Mouse (Mus musculus): Measurements from ENCODE around the gene Il1rapl2. TPM values are rescaled to one million over a fixed set of nuclear protein-coding genes. Genes with fewer than 3 reads are reported as not detected.

The Il1rapl2 gene
- polyA plus RNA-seq, 1 experiment from 2014 or later, result not detected

DNA sequence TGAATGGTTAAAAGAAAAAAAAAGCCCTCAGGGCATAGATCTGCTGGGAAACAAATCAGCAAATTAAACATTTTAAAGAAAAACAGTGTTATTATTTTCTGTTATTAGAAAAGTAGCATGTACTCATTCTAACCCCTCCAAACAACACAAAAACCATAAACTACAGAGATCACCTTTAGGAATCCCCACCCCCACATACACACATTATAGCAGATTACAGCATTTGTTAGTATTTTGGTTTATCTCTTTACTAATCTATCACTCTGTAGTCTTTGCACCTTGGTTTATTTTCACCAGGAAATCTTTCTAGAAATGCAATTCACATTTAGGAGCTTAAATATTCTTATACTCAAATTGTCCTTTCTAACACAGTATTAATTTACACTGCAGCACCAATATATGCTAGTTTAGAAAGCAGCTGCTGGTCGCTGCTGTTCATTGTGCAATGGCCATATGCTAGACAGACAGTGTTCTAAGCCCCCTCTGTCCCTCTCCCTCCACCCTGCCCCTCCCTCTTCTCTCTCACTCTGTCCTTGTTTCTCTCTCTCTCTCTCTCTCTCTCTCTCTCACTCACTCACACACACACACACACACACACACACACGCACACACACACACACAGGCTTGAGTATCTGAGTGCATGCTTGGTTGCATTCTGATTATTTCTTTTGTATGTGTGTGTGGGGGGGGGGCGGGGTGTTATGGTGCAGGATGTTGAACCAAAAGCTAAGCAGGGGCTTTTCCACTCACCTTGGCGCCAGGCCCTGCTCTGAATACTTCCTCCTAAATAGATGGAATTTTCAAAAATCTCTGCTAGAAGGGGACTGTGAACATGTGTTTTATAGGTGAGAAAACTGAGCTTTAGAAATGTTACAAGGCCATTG is 236.1 kb downstream of the Il1rapl2 start:
- no peaks in the 10 kb centered on the region for H3K27me3 ChIP-seq
- no peak for DNase-seq
- H3K4me1 ChIP-seq (replicated peaks), result no peaks in the 10 kb centered on the region
- H3K9ac ChIP-seq, result no peak overlapping the region
- ATAC-seq (ENCODE audit: low read depth), result no peak
- 44% methylated on average over 4 of the region's 4 CpGs for WGBS (ENCODE audit: insufficient replicate concordance)
- H3K9me3 ChIP-seq (replicated peaks), result no peaks in the 10 kb centered on the region
- H3K4me2 ChIP-seq, result no peak overlapping the region
- H3K27ac ChIP-seq, result no peak overlapping the region
- no peak overlapping the region for H3K4me3 ChIP-seq (replicated peaks)
- H3K36me3 ChIP-seq, result no peaks in the 10 kb centered on the region

- H3K36me3 ChIP-seq, result no peaks in the 10 kb centered on the region
- no peaks in the 10 kb centered on the region for H3K27me3 ChIP-seq
- no peak overlapping the region for H3K9ac ChIP-seq
- 48% methylated on average over 3 of the region's 3 CpGs for WGBS (ENCODE audit: insufficient replicate concordance)
- no peak overlapping the region for H3K4me2 ChIP-seq
- no peaks in the 10 kb centered on the region for H3K9me3 ChIP-seq (replicated peaks)
- no peak overlapping the region for H3K4me3 ChIP-seq (replicated peaks)
- no peak for ATAC-seq (ENCODE audit: low read depth)
- H3K27ac ChIP-seq, result no peak overlapping the region
- DNase-seq, result no peak
- H3K4me1 ChIP-seq (replicated peaks), result no peaks in the 10 kb centered on the region
Observed at GRCm38 (mm10) chrX:137809526-137809925, 239.1 kb downstream of the Il1rapl2 start.

- H3K4me1 ChIP-seq (replicated peaks), result no peaks in the 10 kb centered on the region
- no peak overlapping the region for H3K4me3 ChIP-seq (replicated peaks)
- no peak for DNase-seq
- 38% methylated on average over 1 of the region's 1 CpGs for whole genome bisulfite sequencing (ENCODE audit: insufficient replicate concordance)
- ATAC-seq (ENCODE audit: low read depth), result no peak
- H3K27ac ChIP-seq, result no peak overlapping the region
- H3K4me2 ChIP-seq, result no peak overlapping the region
- H3K9ac ChIP-seq, result no peak overlapping the region
- H3K36me3 ChIP-seq, result no peaks in the 10 kb centered on the region
- no peaks in the 10 kb centered on the region for H3K9me3 ChIP-seq (replicated peaks)
- no peaks in the 10 kb centered on the region for H3K27me3 ChIP-seq
Observed at GRCm38 (mm10) chrX:137812151-137812550, 241.7 kb downstream of the Il1rapl2 start.

- no peaks in the 10 kb centered on the region for H3K36me3 ChIP-seq
- no peak overlapping the region for H3K27ac ChIP-seq
- no peaks in the 10 kb centered on the region for H3K27me3 ChIP-seq
- no peaks in the 10 kb centered on the region for H3K9me3 ChIP-seq (replicated peaks)
- no peak overlapping the region for H3K4me2 ChIP-seq
- WGBS (ENCODE audit: insufficient replicate concordance), result 46% methylated on average over 3 of the region's 3 CpGs
- H3K9ac ChIP-seq, result no peak overlapping the region
- ATAC-seq (ENCODE audit: low read depth), result no peak
- no peaks in the 10 kb centered on the region for H3K4me1 ChIP-seq (replicated peaks)
- no peak for DNase-seq
- H3K4me3 ChIP-seq (replicated peaks), result no peak overlapping the region
Observed at GRCm38 (mm10) chrX:137848936-137849335, 278.5 kb downstream of the Il1rapl2 start.

DNA sequence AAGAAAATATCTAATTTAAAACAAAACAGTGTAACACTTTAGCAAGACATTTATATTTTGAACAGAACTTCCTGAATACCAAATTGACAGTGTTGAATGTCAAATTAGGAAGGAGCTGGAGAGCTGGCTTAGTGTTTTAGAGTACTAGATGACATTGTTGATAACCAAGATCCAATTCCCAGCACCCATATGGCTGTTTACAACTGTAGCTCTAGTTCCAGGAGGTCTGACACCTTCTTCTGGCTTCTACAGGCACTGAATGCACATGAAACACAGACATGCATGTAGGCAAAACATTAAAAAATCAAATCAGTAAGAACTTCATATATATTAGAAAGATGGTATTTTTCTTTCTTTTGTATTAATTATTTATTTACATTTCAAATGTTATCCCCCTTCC is 353.1 kb downstream of the Il1rapl2 start:
- Histone ChIP-seq H3K9ac (no peak overlapping the region), H3K4me3 (replicated peaks) (no peak overlapping the region), H3K9me3 (replicated peaks) (no peaks in the 10 kb centered on the region), H3K4me1 (replicated peaks) (no peaks in the 10 kb centered on the region), H3K27ac (no peak overlapping the region), H3K36me3 (no peaks in the 10 kb centered on the region), H3K4me2 (no peak overlapping the region), H3K27me3 (no peaks in the 10 kb centered on the region)
- ATAC-seq (ENCODE audit: low read depth) (no peak), DNase-seq (no peak)

- no peak for ATAC-seq (ENCODE audit: low read depth)
- H3K27ac ChIP-seq, result no peak overlapping the region
- H3K9me3 ChIP-seq (replicated peaks), result no peaks in the 10 kb centered on the region
- H3K36me3 ChIP-seq, result no peaks in the 10 kb centered on the region
- H3K9ac ChIP-seq, result no peak overlapping the region
- no peak overlapping the region for H3K4me3 ChIP-seq (replicated peaks)
- H3K4me1 ChIP-seq (replicated peaks), result no peaks in the 10 kb centered on the region
- WGBS (ENCODE audit: insufficient replicate concordance), result 31% methylated on average over 2 of the region's 2 CpGs
- H3K4me2 ChIP-seq, result no peak overlapping the region
- DNase-seq, result no peak
- no peaks in the 10 kb centered on the region for H3K27me3 ChIP-seq
Observed at GRCm38 (mm10) chrX:137926835-137927234, 356.4 kb downstream of the Il1rapl2 start.

GRCm38 (mm10) chrX:137947741-137948140 is 377.3 kb downstream of the Il1rapl2 start:
- Histone ChIP-seq H3K27ac (no peak overlapping the region), H3K36me3 (no peaks in the 10 kb centered on the region), H3K9me3 (replicated peaks) (no peaks in the 10 kb centered on the region), H3K4me3 (replicated peaks) (no peak overlapping the region), H3K4me2 (no peak overlapping the region), H3K9ac (no peak overlapping the region), H3K4me1 (replicated peaks) (no peaks in the 10 kb centered on the region), H3K27me3 (no peaks in the 10 kb centered on the region)
- DNase-seq (no peak), ATAC-seq (ENCODE audit: low read depth) (no peak)
- 50% methylated on average over 1 of the region's 1 CpGs for WGBS (ENCODE audit: insufficient replicate concordance)

- no peak for ATAC-seq (ENCODE audit: low read depth)
Observed at GRCm38 (mm10) chrX:137971306-137971705, 400.9 kb downstream of the Il1rapl2 start.

GRCm38 (mm10) chrX:138043113-138043512 is 472.7 kb downstream of the Il1rapl2 start:
- H3K9ac ChIP-seq, result no peak overlapping the region
- no peaks in the 10 kb centered on the region for H3K4me1 ChIP-seq (replicated peaks)
- DNase-seq (no peak), ATAC-seq (ENCODE audit: low read depth) (no peak)
- H3K36me3 ChIP-seq, result no peaks in the 10 kb centered on the region
- no peaks in the 10 kb centered on the region for H3K27me3 ChIP-seq
- H3K27ac ChIP-seq, result no peak overlapping the region
- no peak overlapping the region for H3K4me3 ChIP-seq (replicated peaks)
- WGBS (ENCODE audit: insufficient replicate concordance), result 63% methylated on average over 3 of the region's 3 CpGs
- no peaks in the 10 kb centered on the region for H3K9me3 ChIP-seq (replicated peaks)
- no peak overlapping the region for H3K4me2 ChIP-seq

More at GRCm38 (mm10) chrX:137971306-137971705, 400.9 kb downstream of the Il1rapl2 start:
- no peak overlapping the region for H3K4me3 ChIP-seq (replicated peaks)
- H3K9me3 ChIP-seq (replicated peaks), result no peaks in the 10 kb centered on the region
- H3K4me2 ChIP-seq, result no peak overlapping the region
- H3K27ac ChIP-seq, result no peak overlapping the region
- DNase-seq, result no peak
- no peaks in the 10 kb centered on the region for H3K27me3 ChIP-seq
- no peaks in the 10 kb centered on the region for H3K4me1 ChIP-seq (replicated peaks)
- H3K36me3 ChIP-seq, result no peaks in the 10 kb centered on the region
- H3K9ac ChIP-seq, result no peak overlapping the region
- 62% methylated on average over 5 of the region's 5 CpGs for WGBS (ENCODE audit: insufficient replicate concordance)

- Histone ChIP-seq H3K36me3 (no peaks in the 10 kb centered on the region), H3K9me3 (replicated peaks) (no peaks in the 10 kb centered on the region), H3K27me3 (no peaks in the 10 kb centered on the region), H3K27ac (no peak overlapping the region), H3K4me1 (replicated peaks) (no peaks in the 10 kb centered on the region), H3K9ac (no peak overlapping the region), H3K4me2 (no peak overlapping the region), H3K4me3 (replicated peaks) (no peak overlapping the region)
- 44% methylated on average over 6 of the region's 6 CpGs for WGBS (ENCODE audit: insufficient replicate concordance)
- ATAC-seq (ENCODE audit: low read depth) (no peak), DNase-seq (no peak)
Observed at GRCm38 (mm10) chrX:138103954-138104353, 533.5 kb downstream of the Il1rapl2 start.

GRCm38 (mm10) chrX:138104668-138105067 is 534.3 kb downstream of the Il1rapl2 start:
- Histone ChIP-seq H3K4me1 (replicated peaks) (no peaks in the 10 kb centered on the region), H3K4me2 (no peak overlapping the region), H3K36me3 (no peaks in the 10 kb centered on the region), H3K9ac (no peak overlapping the region), H3K27me3 (no peaks in the 10 kb centered on the region), H3K9me3 (replicated peaks) (no peaks in the 10 kb centered on the region), H3K4me3 (replicated peaks) (no peak overlapping the region), H3K27ac (no peak overlapping the region)
- 66% methylated on average over 3 of the region's 3 CpGs for WGBS (ENCODE audit: insufficient replicate concordance)
- DNase-seq, result no peak
- ATAC-seq (ENCODE audit: low read depth), result no peak

GRCm38 (mm10) chrX:138170146-138170545 is 599.7 kb downstream of the Il1rapl2 start:
- Histone ChIP-seq H3K9ac (no peak overlapping the region), H3K9me3 (replicated peaks) (no peaks in the 10 kb centered on the region), H3K4me1 (replicated peaks) (no peaks in the 10 kb centered on the region), H3K27me3 (no peaks in the 10 kb centered on the region), H3K36me3 (no peaks in the 10 kb centered on the region), H3K4me2 (no peak overlapping the region), H3K4me3 (replicated peaks) (no peak overlapping the region), H3K27ac (no peak overlapping the region)
- WGBS (ENCODE audit: insufficient replicate concordance), result 14% methylated on average over 3 of the region's 3 CpGs
- DNase-seq (no peak), ATAC-seq (ENCODE audit: low read depth) (no peak)

All from liver, embryonic 13.5 days (tissue).